Mouse (Mus musculus) spleen, adult 2 months (tissue): ENCODE measurements around the gene Gm49366.

Experiments used
- CTCF ChIP-seq: fragments of 200-500 bp; IDR thresholded peaks from 2 replicates; pipeline ENCODE4 v1.5.1; 2011; ENCODE audit warnings: mild to moderate bottlenecking, inconsistent platforms; ENCODE audit not compliant: insufficient read depth, insufficient read length, insufficient replicate concordance; ENCODE audit errors: extremely low read depth
- POLR2A ChIP-seq: fragments of 200-500 bp; IDR thresholded peaks from 2 replicates; pipeline ENCODE4 v1.6.1; 2011; ENCODE audit warnings: low read depth, low read length, inconsistent platforms

- TF ChIP-seq CTCF = no peak
- TF ChIP-seq POLR2A = no peak
These were observed 29.6 kb downstream of the Gm49366 start for GRCm38 (mm10) chr12:84068296-84068695.
